Mouse (Mus musculus) activated CD4-positive, CD25-positive, alpha-beta regulatory T cell, adult 4 months (primary cell): Measurements from ENCODE around the gene Kif18b. TPM values are rescaled to one million over a fixed set of nuclear protein-coding genes. Genes with fewer than 3 reads are reported as not detected.

Experiments
- ATAC-seq: one replicate; pipeline ENCODE4 v1.8.0; 2017
- polyA plus RNA-seq, 2 experiments: library from polyadenylated mRNA; unstranded; fragments of 100-300 nt; shearing (Covaris generic); gene quantifications; one replicate each; pipeline ENCODE4 v1.2.1; 2017

Gene Kif18b
- polyA plus RNA-seq, 2 experiments from 2014 or later, result 1.6 to 1.9 TPM

- no peak for ATAC-seq
These were observed 45.4 kb downstream of the Kif18b start for GRCm38 (mm10) chr11:102879558-102879957.

DNA sequence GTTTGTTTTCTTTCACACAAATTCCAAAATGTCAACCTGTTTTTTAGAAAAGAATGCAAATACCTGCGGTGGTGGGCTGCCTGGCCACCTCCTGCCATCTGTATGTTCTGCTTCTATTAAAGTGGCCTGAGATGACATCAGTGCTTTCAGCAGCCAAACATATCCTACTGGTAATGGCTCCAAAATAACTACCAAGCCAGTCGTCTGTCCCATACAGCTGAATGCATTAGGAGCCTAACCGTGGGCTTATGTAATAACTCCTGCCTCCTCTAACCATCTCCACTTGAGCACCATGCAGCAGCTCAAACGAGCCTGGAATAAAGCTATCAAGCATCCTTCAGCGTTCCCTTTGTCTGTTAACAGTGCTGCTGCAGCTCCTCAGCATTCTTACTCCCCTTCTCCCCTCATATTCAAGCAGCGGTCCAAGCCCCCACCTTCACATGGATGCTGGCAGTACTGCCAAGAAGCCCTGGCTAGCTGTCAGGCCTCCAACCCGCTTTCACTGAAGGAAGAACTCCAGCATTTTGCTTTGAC lies 50.1 kb downstream of the Kif18b start:
- no peak for ATAC-seq

GRCm38 (mm10) chr11:102864272-102864671 lies 60.7 kb downstream of the Kif18b start:
- ATAC-seq, result no peak

DNA sequence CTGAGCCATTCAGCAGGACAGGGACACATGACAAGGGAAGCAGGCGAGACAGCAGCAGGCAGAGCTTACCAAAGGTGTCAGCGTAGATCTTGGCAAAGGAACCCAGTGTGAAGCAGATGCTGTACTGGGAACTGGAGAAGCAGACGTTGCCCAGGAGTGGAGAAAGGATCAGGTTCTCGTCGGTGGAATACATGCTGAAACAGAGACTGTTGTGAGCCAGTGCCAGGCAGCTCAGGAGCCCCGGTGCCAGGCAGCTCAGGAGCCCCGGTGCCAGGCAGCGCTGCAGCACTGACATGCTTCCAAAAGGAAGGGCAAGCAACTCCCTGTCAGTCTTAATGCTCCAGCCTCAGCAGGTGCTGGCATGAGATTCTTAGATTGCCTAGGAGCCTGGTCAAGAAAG lies 65.0 kb downstream of the Kif18b start:
- ATAC-seq, result no peak

GRCm38 (mm10) chr11:102858951-102859350 lies 66.0 kb downstream of the Kif18b start:
- no peak for ATAC-seq

DNA sequence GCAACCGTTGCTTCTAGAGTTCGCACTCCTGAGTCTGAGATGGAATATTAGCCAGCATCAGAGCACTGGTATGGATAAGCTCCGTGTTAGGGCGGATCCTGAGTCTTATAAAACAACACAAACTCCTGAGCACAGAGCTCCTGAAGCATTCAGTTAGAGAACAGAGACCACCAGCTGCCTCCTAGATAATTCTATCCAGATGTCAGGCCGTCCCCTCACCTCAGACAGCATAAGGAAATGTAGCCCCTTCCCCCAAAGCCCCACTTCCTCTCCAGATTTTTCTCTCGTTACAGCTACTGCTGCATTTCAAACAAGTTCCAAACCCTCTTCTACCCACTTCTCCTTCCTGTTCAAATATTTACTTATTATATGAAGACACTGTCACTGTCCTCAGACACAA lies 69.0 kb downstream of the Kif18b start:
- no peak for ATAC-seq

Other genes starting within 250 kb of the Kif18b start
- 10 to 100 TPM; 36.5 to 37.9 TPM for gene Ccdc43, start 227.3 kb downstream of the Kif18b start, polyA plus RNA-seq
- not detected for gene Adam11, start 163.7 kb downstream of the Kif18b start, polyA plus RNA-seq
- gene Gjc1, start 105.4 kb downstream of the Kif18b start, polyA plus RNA-seq, result under 1 TPM in 1 of 2 experiments, not detected in 1; 0.15 TPM
- not detected for gene Higd1b, start 89.3 kb downstream of the Kif18b start, polyA plus RNA-seq
- 100 to 1,000 TPM in 1 of 2 experiments, 10 to 100 TPM in 1; 97.6 to 127 TPM for gene Eftud2, start 44.1 kb downstream of the Kif18b start, polyA plus RNA-seq
- gene Ccdc103, start 43.9 kb downstream of the Kif18b start, polyA plus RNA-seq, result under 1 TPM in 1 of 2 experiments, not detected in 1; 0.29 TPM
- gene Fam187a, start 40.0 kb downstream of the Kif18b start, polyA plus RNA-seq, result not detected
- not detected for gene Gfap, start 24.2 kb downstream of the Kif18b start, polyA plus RNA-seq
- not detected for gene C1ql1, start 21.6 kb upstream of the Kif18b start, polyA plus RNA-seq
- 10 to 100 TPM; 62.2 to 99.9 TPM for gene Nmt1, start 103.1 kb upstream of the Kif18b start, polyA plus RNA-seq
- gene Dcakd, start 103.2 kb upstream of the Kif18b start, polyA plus RNA-seq, result 10 to 100 TPM; 23.5 to 25.6 TPM
- under 1 TPM in 1 of 2 experiments, not detected in 1; 0.20 TPM for gene Plcd3, start 176.5 kb upstream of the Kif18b start, polyA plus RNA-seq
- 10 to 100 TPM; 18.4 to 24.0 TPM for gene Acbd4, start 176.6 kb upstream of the Kif18b start, polyA plus RNA-seq
- gene Hexim1, start 191.1 kb upstream of the Kif18b start, polyA plus RNA-seq, result 1 to 10 TPM; 3.4 TPM
- 1 to 10 TPM; 2.2 to 3.6 TPM for gene Hexim2, start 207.3 kb upstream of the Kif18b start, polyA plus RNA-seq
- 10 to 100 TPM; 60.0 to 62.7 TPM for gene Fmnl1, start 246.0 kb upstream of the Kif18b start, polyA plus RNA-seq